Mouse (Mus musculus): ENCODE results near the gene Rpl36a-ps1. TPM values are rescaled to one million over a fixed set of nuclear protein-coding genes. Genes with fewer than 3 reads are reported as not detected.

Gene Rpl36a-ps1
- 8.4 TPM for polyA plus RNA-seq (2017; shearing (Covaris generic))

DNA sequence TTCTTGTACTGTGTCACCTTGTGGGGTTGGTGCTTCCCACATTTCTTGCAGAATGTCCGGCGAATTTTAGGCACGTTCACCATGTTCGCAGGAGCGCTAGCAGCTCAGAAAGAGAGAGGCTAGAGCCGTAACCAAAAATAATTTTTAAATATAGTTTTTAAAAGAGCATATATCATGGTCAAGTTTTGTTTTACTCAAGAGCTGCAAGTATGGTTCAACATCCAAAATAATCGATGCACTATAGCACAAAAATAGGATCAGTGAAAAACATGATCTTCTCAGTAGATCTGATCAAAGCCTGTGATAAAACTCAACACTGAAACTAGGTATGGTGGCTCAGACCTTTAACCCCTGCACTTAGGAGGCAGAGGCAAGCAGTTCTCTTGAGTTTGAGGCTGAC is at the start of gene Rpl36a-ps1:
Rpl36a-ps1 (minus strand) TSS at position 101 of the 400 bp plus-strand sequence.

Other genes starting within 250 kb of the Rpl36a-ps1 start
- gene Mzt1, start 51.8 kb upstream of the Rpl36a-ps1 start, polyA plus RNA-seq (2017; shearing (Covaris generic)), result 50.7 TPM
- 28.0 TPM for gene Bora, start 51.9 kb upstream of the Rpl36a-ps1 start, polyA plus RNA-seq (2017; shearing (Covaris generic))
- gene Pibf1, start 105.1 kb upstream of the Rpl36a-ps1 start, polyA plus RNA-seq (2017; shearing (Covaris generic)), result 20.1 TPM
- 37.4 TPM for gene Dis3, start 105.5 kb upstream of the Rpl36a-ps1 start, polyA plus RNA-seq (2017; shearing (Covaris generic))

Data from CD4-positive, CD25-positive, alpha-beta regulatory T cell (primary cell).